Mouse (Mus musculus): ENCODE data around the gene Gsk3a. TPM values are rescaled to one million over a fixed set of nuclear protein-coding genes. Genes with fewer than 3 reads are reported as not detected.

Gsk3a gene
- total and polyA plus RNA-seq, 3 experiments = 45.8 to 76.1 (median 47.5) TPM

- Histone ChIP-seq H3K79me2 (replicated peaks; ENCODE audit: control insufficient read depth, extremely low read depth, insufficient read depth, poor library complexity, severe bottlenecking) (peaks cover 9% of the 10 kb centered on the region), H3K9ac (ENCODE audit: insufficient read depth, low read depth) (peak overlapping the region; percentile 58), H3K4me3 (replicated peaks in 1 of 3; ENCODE audit: low read depth in 2 of 3, low read length in 2 of 3, poor library complexity in 1 of 3) (peak overlapping the region; percentile 73 to 86 (median 86)), H3K9me3 (replicated peaks; ENCODE audit: low read length) (no peaks in the 10 kb centered on the region), H3K36me3 (replicated peaks in 1 of 2; ENCODE audit: control insufficient read depth in 1 of 2, insufficient read depth in 1 of 2, low read length in 1 of 2) (peaks cover 10 to 35% of the 10 kb centered on the region in 2 experiments), H3K4me2 (ENCODE audit: insufficient read depth, low read depth, poor library complexity, severe bottlenecking) (peak overlapping the region; percentile 76), H3K4me1 (ENCODE audit: control insufficient read depth in 1 of 2, insufficient read depth in 2 of 2) (peaks cover 3 to 41% of the 10 kb centered on the region in 2 experiments; a peak in 3 of 4 replicates), H3K27me3 (replicated peaks) (no peaks in the 10 kb centered on the region), H3K27ac (ENCODE audit: insufficient read depth, low read depth) (0 out of 2 replicates have a peak overlapping the region, but pooled peaks have one; percentile 8)
- dilution Hi-C loops (cut with MboI; ENCODE audit: extremely low pct_ligation_motif_present, extremely low pct_unique_long_range_greater_than_20kb, low sequenced_read_pairs) = no loop called here
- peak; percentile 53 for DNase-seq (ENCODE audit: extremely low read depth)
- in situ Hi-C loops (cut with MboI; ENCODE audit: low pct_ligation_motif_present, low pct_unique_long_range_greater_than_20kb, low sequenced_read_pairs) = no loop called here
- TF ChIP-seq POLR2A (IDR thresholded peaks at IDR 0.05; ENCODE audit: low read depth, low read length) = 0 out of 2 replicates have a peak, but pooled peaks have one; percentile 19
- TF ChIP-seq RAD21 (IDR thresholded peaks at IDR 0.05; ENCODE audit: low read depth, low read length) = no peak
- peak; percentile 32; the same call in 1 of the 2 replicates for TF ChIP-seq ELF1 (IDR thresholded peaks at IDR 0.05; ENCODE audit: low read depth, low read length)
- TF ChIP-seq EP300 (IDR thresholded peaks at IDR 0.05; ENCODE audit: low read length) = no peak
- 0 out of 2 replicates have a peak, but pooled peaks have one; percentile 16 for TF ChIP-seq SIN3A (IDR thresholded peaks at IDR 0.05; ENCODE audit: low read length)
- no peak for TF ChIP-seq E2F4 (IDR thresholded peaks at IDR 0.05; ENCODE audit: insufficient replicate concordance, low read depth, low read length)
- peak; percentile 99 for TF ChIP-seq CHD1 (IDR thresholded peaks at IDR 0.05; ENCODE audit: low read depth, low read length)
- peak; percentile 3; the same call in 1 of the 2 replicates for TF ChIP-seq NRF1 (IDR thresholded peaks at IDR 0.05; ENCODE audit: low read depth, low read length)
Observed at GRCm38 (mm10) chr7:25218705-25219415, 18.8 kb downstream of the Gsk3a start.

GRCm38 (mm10) chr7:25217653-25218395 lies 19.8 kb downstream of the Gsk3a start:
- no peak; the same call in 1 of the 2 replicates for TF ChIP-seq MXI1 (IDR thresholded peaks at IDR 0.05; ENCODE audit: low read depth, low read length)
- TF ChIP-seq MAZ (IDR thresholded peaks at IDR 0.05; ENCODE audit: low read depth, low read length) = 0 out of 2 replicates have a peak, but pooled peaks have one; percentile 6
- no peak overlapping the region for H3K27ac ChIP-seq (ENCODE audit: insufficient read depth, low read depth)

GRCm38 (mm10) chr7:25214172-25214571 lies 23.5 kb downstream of the Gsk3a start:
- Histone ChIP-seq H3K27me3 (replicated peaks) (no peaks in the 10 kb centered on the region), H3K4me2 (ENCODE audit: insufficient read depth, low read depth, poor library complexity, severe bottlenecking) (no peak overlapping the region), H3K27ac (ENCODE audit: insufficient read depth, low read depth) (no peak overlapping the region), H3K4me1 (ENCODE audit: control insufficient read depth in 1 of 2, insufficient read depth in 2 of 2) (peaks cover 5 to 32% of the 10 kb centered on the region in 2 experiments), H3K4me3 (replicated peaks in 1 of 3; ENCODE audit: low read depth in 2 of 3, low read length in 2 of 3, poor library complexity in 1 of 3) (no peak overlapping the region), H3K9me3 (replicated peaks; ENCODE audit: low read length) (no peaks in the 10 kb centered on the region), H3K36me3 (replicated peaks in 1 of 2; ENCODE audit: control insufficient read depth in 1 of 2, insufficient read depth in 1 of 2, low read length in 1 of 2) (peaks cover 28 to 53% of the 10 kb centered on the region in 2 experiments), H3K79me2 (replicated peaks; ENCODE audit: control insufficient read depth, extremely low read depth, insufficient read depth, poor library complexity, severe bottlenecking) (no peaks in the 10 kb centered on the region), H3K9ac (ENCODE audit: insufficient read depth, low read depth) (no peak overlapping the region)
- in situ Hi-C loops (cut with MboI; ENCODE audit: low pct_ligation_motif_present, low pct_unique_long_range_greater_than_20kb, low sequenced_read_pairs) = no loop called here
- dilution Hi-C loops (cut with MboI; ENCODE audit: extremely low pct_ligation_motif_present, extremely low pct_unique_long_range_greater_than_20kb, low sequenced_read_pairs) = no loop called here
- no peak for DNase-seq (ENCODE audit: extremely low read depth)
- TF ChIP-seq EP300 (IDR thresholded peaks at IDR 0.05; ENCODE audit: low read length) = no peak
- no peak for TF ChIP-seq MXI1 (IDR thresholded peaks at IDR 0.05; ENCODE audit: low read depth, low read length)
- no peak for TF ChIP-seq MAFK (IDR thresholded peaks at IDR 0.05; ENCODE audit: insufficient replicate concordance, low read length)
- TF ChIP-seq USF1 (IDR thresholded peaks at IDR 0.05; ENCODE audit: low read depth, low read length) = no peak
- TF ChIP-seq UBTF (IDR thresholded peaks at IDR 0.05; ENCODE audit: low read depth, low read length) = no peak
- TF ChIP-seq MAX (IDR thresholded peaks at IDR 0.05; ENCODE audit: low read length) = no peak
- TF ChIP-seq JUN (IDR thresholded peaks at IDR 0.05; ENCODE audit: insufficient read depth, low read depth, low read length) = no peak
- no peak for TF ChIP-seq SIN3A (IDR thresholded peaks at IDR 0.05; ENCODE audit: low read length)
- TF ChIP-seq MAZ (IDR thresholded peaks at IDR 0.05; ENCODE audit: low read depth, low read length) = no peak
- TF ChIP-seq TBP (conservative IDR thresholded peaks at IDR 0.05; ENCODE audit: low read depth, low read length) = no peak
- TF ChIP-seq ZNF384 (IDR thresholded peaks at IDR 0.05; ENCODE audit: low read depth, low read length) = no peak
- TF ChIP-seq NELFE (IDR thresholded peaks at IDR 0.05; ENCODE audit: low read depth, low read length) = no peak
- no peak for TF ChIP-seq RAD21 (IDR thresholded peaks at IDR 0.05; ENCODE audit: low read depth, low read length)
- TF ChIP-seq HCFC1 (IDR thresholded peaks at IDR 0.05; ENCODE audit: low read depth, low read length) = no peak
- no peak for TF ChIP-seq ZMIZ1 (IDR thresholded peaks at IDR 0.05; ENCODE audit: low read depth, low read length)
- no peak for TF ChIP-seq PAX5 (IDR thresholded peaks at IDR 0.05; ENCODE audit: low read length)
- no peak for TF ChIP-seq RCOR1 (conservative IDR thresholded peaks at IDR 0.05; ENCODE audit: low read depth, low read length)

More at GRCm38 (mm10) chr7:25217653-25218395, 19.8 kb downstream of the Gsk3a start:
- Histone ChIP-seq H3K4me3 (replicated peaks in 1 of 3; ENCODE audit: low read depth in 2 of 3, low read length in 2 of 3, poor library complexity in 1 of 3) (no peak overlapping the region), H3K36me3 (replicated peaks in 1 of 2; ENCODE audit: control insufficient read depth in 1 of 2, insufficient read depth in 1 of 2, low read length in 1 of 2) (peaks cover 9 to 29% of the 10 kb centered on the region in 2 experiments), H3K4me2 (ENCODE audit: insufficient read depth, low read depth, poor library complexity, severe bottlenecking) (peak overlapping the region; percentile 76; the same call in 1 of the 2 replicates), H3K9ac (ENCODE audit: insufficient read depth, low read depth) (no peak overlapping the region), H3K79me2 (replicated peaks; ENCODE audit: control insufficient read depth, extremely low read depth, insufficient read depth, poor library complexity, severe bottlenecking) (peaks cover 9% of the 10 kb centered on the region), H3K9me3 (replicated peaks; ENCODE audit: low read length) (no peaks in the 10 kb centered on the region), H3K27me3 (replicated peaks) (no peaks in the 10 kb centered on the region), H3K4me1 (ENCODE audit: control insufficient read depth in 1 of 2, insufficient read depth in 2 of 2) (peaks cover 3 to 37% of the 10 kb centered on the region in 2 experiments; a peak in 3 of 4 replicates)
- dilution Hi-C loops (cut with MboI; ENCODE audit: extremely low pct_ligation_motif_present, extremely low pct_unique_long_range_greater_than_20kb, low sequenced_read_pairs) (no loop called here), in situ Hi-C loops (cut with MboI; ENCODE audit: low pct_ligation_motif_present, low pct_unique_long_range_greater_than_20kb, low sequenced_read_pairs) (no loop called here)
- no peak for DNase-seq (ENCODE audit: extremely low read depth)

Measured in CH12.LX (cell line).